Comparison of ENCODE assay signal across 22 mouse cellular contexts in the genomic region with DNA sequence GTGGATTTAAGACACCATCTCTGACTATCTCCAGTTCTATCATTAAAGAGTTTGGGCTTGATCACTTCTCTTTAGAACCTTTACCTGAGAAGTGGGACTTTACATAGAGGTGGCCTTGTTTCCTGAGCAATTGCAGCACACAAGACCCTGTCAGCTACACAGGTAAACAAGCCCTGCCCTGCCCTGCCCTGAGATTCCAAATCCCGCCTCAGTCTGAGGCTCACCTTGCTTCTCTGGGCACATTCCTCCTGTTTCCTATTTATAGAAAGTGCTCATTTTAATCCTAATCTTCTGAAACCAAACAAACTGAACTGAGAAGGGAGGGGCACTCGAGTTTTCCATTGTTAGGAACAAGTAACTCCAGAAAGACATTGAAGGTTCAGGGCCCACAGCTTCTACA.
"Had no signal": no experiment of that assay in that cellular context is flagged by ENCODE, and none has a peak within 500 bp of the region (broad histone marks: within the 10 kb centered on the region; RNA-seq: fewer than 3 reads in every experiment).

No protein-coding gene starts in this region.

- H3K9me3 ChIP-seq: heart, embryonic 13.5 days; heart, embryonic 15.5 days; hindbrain, embryonic 13.5 days; hindbrain, embryonic 15.5 days; limb, embryonic 13.5 days had no signal

- H3K36me3 ChIP-seq: heart, embryonic 13.5 days; heart, embryonic 15.5 days; hindbrain, embryonic 13.5 days; hindbrain, embryonic 15.5 days; limb, embryonic 13.5 days had no signal

- H3K9ac ChIP-seq: forebrain, postnatal 0 days; heart, embryonic 13.5 days; heart, embryonic 15.5 days; hindbrain, embryonic 13.5 days; hindbrain, embryonic 15.5 days; limb, embryonic 13.5 days had no signal

- H3K27ac ChIP-seq: heart, adult 2 months; heart, embryonic 13.5 days; heart, embryonic 15.5 days; hindbrain, embryonic 13.5 days; hindbrain, embryonic 15.5 days; hindbrain, postnatal 0 days; limb, embryonic 13.5 days had no signal

- H3K4me1 ChIP-seq: hindbrain, embryonic 13.5 days; hindbrain, embryonic 15.5 days had no signal

- H3K27me3 ChIP-seq: heart, embryonic 13.5 days; heart, embryonic 15.5 days; hindbrain, embryonic 13.5 days; hindbrain, embryonic 15.5 days; limb, embryonic 13.5 days had no signal

- H3K4me2 ChIP-seq: heart, embryonic 11.5 days; heart, embryonic 13.5 days; heart, embryonic 15.5 days; hindbrain, embryonic 13.5 days; hindbrain, embryonic 15.5 days; limb, embryonic 13.5 days had no signal

- H3K4me3 ChIP-seq: heart, adult 2 months; heart, embryonic 13.5 days; heart, embryonic 15.5 days; hindbrain, embryonic 13.5 days; hindbrain, embryonic 15.5 days; limb, embryonic 13.5 days had no signal

- ATAC-seq: forebrain, postnatal 0 days; hindbrain, postnatal 0 days; intestine, embryonic 16.5 days had no signal

- DNase-seq: forebrain, postnatal 0 days; gastrocnemius, postnatal 14 days; gastrocnemius, postnatal 36 days; heart, adult 11 months; heart, adult 2 months; heart, postnatal 14 days; heart, postnatal 36 days; kidney, adult 11 months; kidney, adult 8-10 months; kidney, postnatal 10 days; kidney, postnatal 36 days; layer of hippocampus, adult 9-11 months; layer of hippocampus, postnatal 36 days; left cerebral cortex, postnatal 4 days had no signal
